Mouse (Mus musculus): ENCODE measurements around the gene BC049715.

BC049715 gene

GRCm38 (mm10) chr6:136808014-136808417 is 19.4 kb upstream of the BC049715 start, which contains the start of gene H2afj:
Gene H2afj (plus strand): TSS chr6:136808244.
- peak; percentile 95 for DNase-seq (ENCODE audit: low read depth, low spot score)

DNA sequence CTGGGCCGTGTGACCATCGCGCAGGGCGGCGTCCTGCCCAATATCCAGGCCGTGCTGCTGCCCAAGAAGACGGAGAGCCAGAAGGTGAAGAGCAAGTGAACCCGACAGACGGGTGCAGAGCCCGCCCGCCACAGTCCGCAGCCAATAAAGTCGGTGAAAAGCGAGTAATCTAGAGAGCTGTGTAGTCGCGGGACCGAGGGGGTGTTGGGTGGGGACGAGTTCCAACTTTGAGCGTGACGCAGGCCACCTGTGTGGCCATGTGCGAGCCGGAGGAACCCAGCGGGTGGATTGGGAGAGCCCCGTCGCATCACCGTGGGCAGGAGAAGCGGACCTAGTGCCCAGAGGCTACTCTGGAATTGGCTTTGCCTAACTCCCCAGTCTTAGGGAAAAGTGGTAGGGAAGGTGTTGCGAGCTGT is 18.8 kb upstream of the BC049715 start:
- DNase-seq (ENCODE audit: low read depth, low spot score), result no peak

DNA sequence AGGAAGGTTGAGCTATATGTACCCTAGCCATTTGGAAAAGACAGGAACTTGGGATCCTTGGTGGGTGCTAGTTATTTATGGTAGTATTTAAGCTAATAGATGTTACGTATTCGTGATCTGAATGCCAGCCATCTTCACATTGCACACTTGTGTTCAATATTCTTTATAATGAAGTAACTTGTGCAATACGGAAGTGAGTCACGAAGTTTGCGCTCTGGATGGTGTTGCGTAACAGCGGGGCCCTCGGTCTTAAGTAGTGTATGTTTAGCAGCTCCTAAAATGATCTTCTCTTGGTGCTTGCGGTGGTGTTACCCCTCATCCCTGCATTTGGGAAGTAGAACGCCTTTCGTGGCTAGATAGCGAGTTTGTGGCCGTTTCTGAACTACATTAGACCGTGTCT is 18.3 kb upstream of the BC049715 start:
- no peak for DNase-seq (ENCODE audit: low read depth, low spot score)

DNA sequence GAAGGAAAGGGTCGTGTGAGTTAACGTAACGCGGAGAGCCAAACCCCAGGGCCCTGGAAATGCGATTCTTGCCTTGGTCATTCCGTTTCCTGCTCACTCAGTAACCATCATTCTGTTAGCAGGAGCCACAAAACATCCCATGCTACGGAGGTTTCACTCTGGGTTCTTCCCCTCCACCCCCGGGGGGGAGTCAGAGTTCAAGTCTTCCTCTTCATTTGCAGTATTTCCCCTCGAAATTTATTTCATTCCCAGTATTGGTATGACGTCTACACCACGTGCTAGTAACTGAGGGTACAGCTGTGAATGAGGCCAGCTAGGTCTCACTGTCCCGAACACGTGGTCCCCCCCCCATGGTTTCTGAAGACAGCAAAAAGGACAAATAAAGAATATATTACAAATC is 17.8 kb upstream of the BC049715 start:
- no peak for DNase-seq (ENCODE audit: low read depth, low spot score)

GRCm38 (mm10) chr6:136811196-136811595 is 16.2 kb upstream of the BC049715 start:
- no peak for DNase-seq (ENCODE audit: low read depth, low spot score)

DNA sequence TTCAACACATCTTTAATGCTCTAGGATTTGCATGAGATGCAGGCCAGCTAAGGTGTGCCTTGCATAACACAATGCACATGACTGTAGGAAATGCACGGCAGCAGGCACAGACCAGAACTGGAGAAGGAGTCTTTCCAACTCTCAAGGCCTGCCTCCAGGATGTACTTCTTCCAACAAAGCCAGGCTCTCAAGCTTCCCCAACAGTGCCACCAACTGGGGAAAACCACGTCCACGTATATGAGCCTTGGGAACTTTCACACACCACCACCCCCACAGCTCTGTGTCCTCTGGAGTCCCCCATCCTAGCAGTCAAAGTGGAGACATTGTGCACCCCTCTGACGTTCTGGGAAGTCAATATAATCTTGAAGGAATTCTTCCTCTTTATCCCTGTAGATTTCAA is 14.3 kb upstream of the BC049715 start:
- DNase-seq (ENCODE audit: low read depth, low spot score), result no peak

GRCm38 (mm10) chr6:136815381-136815780 is 12.0 kb upstream of the BC049715 start:
- no peak for DNase-seq (ENCODE audit: low read depth, low spot score)

DNA sequence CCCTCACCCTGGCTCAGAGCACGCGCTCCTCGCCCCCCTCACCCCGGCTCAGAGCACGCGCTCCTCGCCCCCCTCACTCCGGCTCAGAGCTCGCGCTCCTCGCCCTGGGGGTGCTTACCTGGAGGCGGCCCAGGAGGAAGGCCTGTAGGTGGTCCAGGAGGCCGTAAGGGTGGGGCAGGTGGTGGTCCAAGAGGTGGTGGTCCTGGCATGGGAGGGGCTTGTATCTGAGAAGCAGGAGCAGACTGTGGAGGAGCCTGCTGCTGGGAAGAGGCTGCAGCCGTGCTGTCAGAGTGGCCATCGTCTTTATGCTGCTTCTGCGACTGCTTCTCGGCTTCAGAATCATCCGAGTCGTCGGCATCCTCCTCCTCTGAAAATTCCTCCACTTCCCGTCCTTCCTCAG is 10.6 kb upstream of the BC049715 start:
- DNase-seq (ENCODE audit: low read depth, low spot score), result no peak

DNA sequence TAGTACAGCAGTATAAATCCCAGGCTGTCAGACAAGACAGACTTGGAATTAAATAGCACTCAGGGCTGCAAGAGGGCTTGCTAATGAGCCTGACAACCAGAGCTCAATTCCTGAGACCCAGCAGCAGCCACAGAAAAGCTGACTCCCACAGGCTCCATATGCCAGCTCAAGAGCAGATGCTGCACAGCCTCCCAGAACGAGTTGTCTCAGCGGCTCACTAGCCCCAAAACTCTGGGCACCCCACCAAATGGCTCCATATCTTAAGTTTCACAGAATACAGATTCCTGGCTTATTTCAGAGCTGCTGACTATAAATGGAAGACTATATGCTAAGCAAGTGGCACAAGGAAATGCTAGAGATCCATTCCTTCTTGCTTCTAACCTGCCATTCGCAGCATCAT is 9.9 kb upstream of the BC049715 start:
- DNase-seq (ENCODE audit: low read depth, low spot score), result no peak

DNA sequence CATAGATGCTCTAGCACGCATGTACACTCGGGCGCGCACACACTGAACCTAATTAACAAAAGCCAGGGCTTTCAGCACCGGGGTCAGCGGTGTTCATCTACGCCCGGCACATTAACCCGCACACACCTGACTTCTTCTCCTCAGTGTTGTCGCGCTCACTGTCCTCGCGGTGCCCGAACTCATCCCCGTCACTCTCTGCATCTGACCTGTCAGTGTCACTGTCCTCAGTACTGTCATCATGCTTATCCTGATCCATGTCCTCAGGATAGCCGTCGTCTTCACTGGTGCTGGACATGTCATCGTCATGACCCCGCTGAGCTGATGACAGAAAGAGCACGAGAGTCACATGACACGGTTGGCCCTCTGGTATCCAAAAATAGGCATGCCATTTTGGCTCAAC is 7.0 kb upstream of the BC049715 start:
- DNase-seq (ENCODE audit: low read depth, low spot score), result no peak

DNA sequence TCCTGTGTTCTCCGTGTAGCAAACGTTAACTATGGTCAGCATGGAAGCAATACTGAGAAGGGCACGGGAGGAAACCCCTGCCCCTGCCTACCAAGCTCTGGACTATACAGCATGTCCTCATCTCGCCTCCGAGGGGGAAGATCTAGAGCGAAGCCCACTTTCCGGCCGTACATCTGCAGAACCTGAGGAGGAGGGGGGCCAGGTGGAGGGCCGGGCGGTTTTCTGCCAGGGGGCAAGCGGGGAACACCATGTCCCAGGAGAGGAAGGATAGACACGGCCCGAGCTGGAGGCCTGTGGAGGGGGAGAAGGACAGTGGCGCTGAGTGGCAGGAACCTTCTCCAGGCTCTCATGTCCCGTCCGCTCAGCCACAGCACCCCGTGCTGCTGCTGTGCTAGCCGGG is 6.3 kb upstream of the BC049715 start:
- no peak for DNase-seq (ENCODE audit: low read depth, low spot score)

- DNase-seq (ENCODE audit: low read depth, low spot score), result no peak
Measured at GRCm38 (mm10) chr6:136824987-136825386, 2.4 kb upstream of the BC049715 start.

GRCm38 (mm10) chr6:136827116-136827515 is 310 bp upstream of the BC049715 start:
- no peak for DNase-seq (ENCODE audit: low read depth, low spot score)

GRCm38 (mm10) chr6:136827881-136828561 is 595 bp downstream of the BC049715 start, which contains the start of gene Wbp11:
Gene Wbp11 (minus strand): TSS chr6:136828233.
- peak; percentile 96 for DNase-seq (ENCODE audit: low read depth, low spot score)

- DNase-seq (ENCODE audit: low read depth, low spot score), result no peak
Measured at GRCm38 (mm10) chr6:136828681-136829080, 1.3 kb downstream of the BC049715 start.

DNA sequence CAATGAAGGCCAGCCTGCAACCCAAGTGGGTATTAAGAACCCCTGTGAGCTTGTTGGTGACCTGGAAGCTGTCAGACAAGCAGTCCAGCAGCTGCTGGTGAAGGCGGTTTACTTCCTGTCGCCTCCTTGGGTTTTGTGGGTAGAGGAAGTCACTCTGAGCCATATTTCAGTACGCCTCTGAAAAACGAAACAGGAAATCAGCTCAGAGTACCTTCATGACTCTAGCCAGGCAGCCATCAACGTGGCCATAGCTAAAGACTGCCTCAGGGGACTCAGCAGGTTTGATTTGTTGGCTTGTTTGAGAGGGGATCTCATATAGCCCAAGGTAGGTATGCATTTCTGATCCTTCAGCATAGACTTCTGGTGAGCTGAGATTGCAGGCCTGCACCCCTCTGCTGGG is 4.3 kb downstream of the BC049715 start:
- no peak for DNase-seq (ENCODE audit: low read depth, low spot score)

DNA sequence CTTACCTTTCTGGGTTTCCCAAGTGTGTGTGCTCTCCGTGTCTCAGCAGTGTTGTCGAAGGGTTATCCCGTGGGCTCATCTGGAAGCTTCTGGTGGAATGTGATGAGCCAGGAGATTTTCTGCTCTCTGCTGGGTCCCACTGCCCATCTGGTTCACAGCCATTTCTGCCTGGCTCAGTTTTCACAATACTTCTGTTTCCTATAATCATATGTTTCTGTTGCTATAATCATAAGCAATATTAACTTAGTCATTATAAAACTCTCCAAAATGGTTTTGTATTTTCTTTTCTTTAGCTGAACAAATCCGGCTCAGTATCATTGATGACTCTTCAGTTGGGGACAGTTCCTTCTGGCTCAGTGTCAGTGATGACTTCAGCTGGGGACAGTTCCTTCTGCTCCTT is 7.9 kb downstream of the BC049715 start, which contains the start of gene Smco3:
Smco3 (minus strand) TSS at position 101 of the 400 bp plus-strand sequence.
- no peak for DNase-seq (ENCODE audit: low read depth, low spot score)

DNA sequence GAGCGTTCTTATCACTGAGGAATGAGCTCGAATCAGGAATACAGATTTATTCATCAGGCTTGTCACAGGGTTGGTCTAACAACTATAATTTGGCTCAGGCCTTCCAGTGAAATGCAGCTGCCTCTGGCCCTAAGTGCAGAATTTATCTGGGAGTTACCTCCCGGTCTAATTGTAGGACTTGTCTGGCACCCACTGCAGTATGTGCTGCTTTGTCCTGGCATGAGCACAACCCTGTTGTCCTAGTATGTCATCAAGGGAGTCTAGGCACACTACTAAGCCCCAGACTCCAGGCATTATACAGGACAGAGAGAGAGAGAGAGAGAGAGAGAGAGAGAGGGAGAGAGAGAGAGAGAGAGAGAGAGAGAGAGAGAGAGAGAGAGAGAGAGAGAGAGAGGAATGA is 9.9 kb downstream of the BC049715 start:
- DNase-seq (ENCODE audit: low read depth, low spot score), result no peak

DNA sequence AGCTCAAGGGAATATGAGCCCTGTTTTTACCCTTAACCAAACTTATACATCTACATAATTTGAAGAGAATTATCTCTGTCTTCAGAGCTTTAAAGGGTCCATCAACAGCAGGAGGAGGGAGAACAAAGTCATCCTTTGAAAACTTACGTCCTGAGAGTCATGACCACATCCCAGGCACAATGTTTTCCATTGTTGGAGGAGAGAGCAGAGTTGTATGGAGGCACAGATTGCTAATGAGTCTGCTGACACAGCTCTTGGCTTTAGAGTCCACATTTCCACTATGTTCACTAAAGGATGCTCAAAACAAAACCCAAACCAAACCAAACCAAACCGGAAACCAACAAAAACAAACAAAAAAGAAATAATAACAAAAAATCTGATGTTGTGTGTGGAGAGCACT is 17.5 kb downstream of the BC049715 start:
- no peak for DNase-seq (ENCODE audit: low read depth, low spot score)

GRCm38 (mm10) chr6:136845706-136846480 is 18.5 kb downstream of the BC049715 start:
- DNase-seq (ENCODE audit: low read depth, low spot score), result no peak

DNA sequence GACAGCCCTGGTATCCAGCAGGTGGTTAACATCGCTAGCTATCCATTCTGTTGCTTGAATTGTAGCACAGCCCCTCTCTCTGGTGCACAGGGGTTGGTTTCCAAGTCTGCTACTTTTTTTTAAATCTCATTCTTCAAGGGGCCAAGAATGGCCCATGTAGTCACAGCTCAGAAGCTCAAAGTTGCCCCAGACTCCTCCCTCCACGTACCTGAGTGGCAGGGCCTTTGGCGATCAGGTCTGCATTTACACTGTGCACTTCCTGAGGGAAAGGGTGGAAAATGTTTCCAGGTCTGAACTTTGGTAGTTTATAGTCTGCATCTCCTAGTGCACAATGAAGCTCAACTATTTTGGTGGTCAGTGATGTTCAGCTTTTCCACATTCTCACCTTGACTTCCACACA is 19.8 kb downstream of the BC049715 start:
- no peak for DNase-seq (ENCODE audit: low read depth, low spot score)

- peak; percentile 59 for DNase-seq (ENCODE audit: low read depth, low spot score)
Measured at GRCm38 (mm10) chr6:136847790-136848189, 20.4 kb downstream of the BC049715 start.

- no peak for DNase-seq (ENCODE audit: low read depth, low spot score)
Measured at GRCm38 (mm10) chr6:136848399-136848798, 21.0 kb downstream of the BC049715 start.

Data from WW6 (cell line).